Mouse (Mus musculus): ENCODE data around the gene Acap2.

DNA sequence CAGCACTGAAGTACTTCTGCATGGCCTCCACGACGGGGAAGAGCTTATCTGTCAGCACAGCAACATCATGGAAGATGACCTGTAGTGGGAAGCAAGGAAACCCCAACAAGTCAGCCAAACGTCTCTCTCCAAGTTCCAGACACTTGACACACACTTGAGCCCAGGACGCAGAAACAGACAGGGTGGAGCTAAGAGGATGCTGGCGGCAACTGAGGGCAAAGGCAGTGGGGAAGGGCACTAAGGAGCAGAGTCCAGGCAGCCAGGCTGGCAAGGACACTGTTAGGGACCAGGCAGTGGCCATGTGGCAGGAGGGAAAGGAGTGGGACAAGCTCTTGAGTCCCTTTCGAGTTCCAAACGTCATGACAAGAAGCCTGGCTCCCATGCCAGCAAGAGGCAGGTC is 150.3 kb downstream of the Acap2 start:
- TF ChIP-seq POLR2A (IDR thresholded peaks at IDR 0.05; ENCODE audit: insufficient read depth, low read length) (no peak), CTCF (IDR thresholded peaks at IDR 0.05; ENCODE audit: low read depth, low read length) (no peak)
